Mouse (Mus musculus) MEL (cell line): Measurements from ENCODE around the gene Hba-x. TPM values are rescaled to one million over a fixed set of nuclear protein-coding genes. Genes with fewer than 3 reads are reported as not detected.

Experiments
- DNase-seq: peaks from one replicate; pipeline ENCODE4 v3.0.0; 2011; ENCODE audit warnings: low read depth, low spot score
- H3K27ac ChIP-seq: 2 replicates; pipeline ENCODE4 v1.5.1; 2012; ENCODE audit warnings: low read depth, mild to moderate bottlenecking, control low read depth, low read length, moderate library complexity; ENCODE audit not compliant: control insufficient read depth
- H3K27me3 ChIP-seq, 2 experiments: fragments of 150-350 bp in 1 of 2; sonication (generic) in 1 of 2; 2 replicates each; pipeline ENCODE4 v1.6.1; 2012; ENCODE audit warnings: low read length in 2 of 2, mild to moderate bottlenecking in 2 of 2, improper control_type of control experiment in 1 of 2, moderate library complexity in 1 of 2; ENCODE audit not compliant: insufficient read depth in 2 of 2, control insufficient read depth in 1 of 2
- H3K36me3 ChIP-seq, 2 experiments: 2 replicates each; pipeline ENCODE4 v1.6.1; 2012 to 2014; ENCODE audit warnings: low read length in 2 of 2, improper control_type of control experiment in 1 of 2, inconsistent platforms in 1 of 2, mild to moderate bottlenecking in 1 of 2; ENCODE audit not compliant: insufficient read depth in 2 of 2, control insufficient read depth in 1 of 2
- H3K4me1 ChIP-seq, 2 experiments: fragments of 150-350 bp in 1 of 2; sonication (generic) in 1 of 2; 2 replicates each; pipeline ENCODE4 v1.6.1; 2012; ENCODE audit warnings: low read length in 2 of 2, improper control_type of control experiment in 1 of 2, mild to moderate bottlenecking in 1 of 2; ENCODE audit not compliant: insufficient read depth in 2 of 2, control insufficient read depth in 1 of 2
- H3K4me3 ChIP-seq, 2 experiments: fragments of 150-350 bp in 1 of 2; sonication (generic) in 1 of 2; 2 replicates each; pipeline ENCODE4 v1.5.1; 2012; ENCODE audit warnings: low read depth in 2 of 2, low read length in 2 of 2, mild to moderate bottlenecking in 2 of 2, moderate library complexity in 2 of 2, control low read depth in 1 of 2, improper control_type of control experiment in 1 of 2; ENCODE audit not compliant: control insufficient read depth in 1 of 2, insufficient read depth in 1 of 2
- H3K79me2 ChIP-seq: 2 replicates; pipeline ENCODE4 v1.6.1; 2012; ENCODE audit warnings: mild to moderate bottlenecking, low read length, moderate library complexity; ENCODE audit not compliant: control insufficient read depth, poor library complexity, insufficient read depth
- H3K9ac ChIP-seq: 2 replicates; pipeline ENCODE4 v1.6.1; 2012; ENCODE audit warnings: low read depth, mild to moderate bottlenecking, control low read depth, low read length, moderate library complexity; ENCODE audit not compliant: control insufficient read depth, poor library complexity, severe bottlenecking
- H3K9me3 ChIP-seq: fragments of 150-350 bp; sonication (generic); replicated peaks from 2 replicates; pipeline ENCODE4 v1.6.1; 2012; ENCODE audit warnings: mild to moderate bottlenecking, low read length, improper control_type of control experiment, moderate library complexity; ENCODE audit not compliant: insufficient read depth
- BHLHE40 ChIP-seq: IDR thresholded peaks from 2 replicates; pipeline ENCODE4 v1.6.1; 2012; ENCODE audit warnings: low read depth, mild to moderate bottlenecking, inconsistent platforms, low read length, improper control_type of control experiment, borderline replicate concordance
- CHD1 ChIP-seq: IDR thresholded peaks from 2 replicates; pipeline ENCODE4 v1.6.1; 2012; ENCODE audit warnings: low read depth, mild to moderate bottlenecking, inconsistent platforms, low read length, improper control_type of control experiment
- CHD2 ChIP-seq: IDR thresholded peaks from 2 replicates; pipeline ENCODE4 v1.6.1; 2011; ENCODE audit warnings: low read length, improper control_type of control experiment
- CTCF ChIP-seq, 3 experiments: IDR thresholded peaks in 2 of 3; conservative IDR thresholded peaks in 1 of 3; 2 replicates each; pipeline ENCODE4 v1.5.1; 2011 to 2012; ENCODE audit warnings: low read length in 3 of 3, low read depth in 2 of 3, mild to moderate bottlenecking in 2 of 3, improper control_type of control experiment in 1 of 3, inconsistent platforms in 1 of 3, mixed read lengths in 1 of 3, moderate library complexity in 1 of 3; ENCODE audit not compliant: control insufficient read depth in 1 of 3, insufficient read depth in 1 of 3, poor library complexity in 1 of 3, severe bottlenecking in 1 of 3
- MAZ ChIP-seq: IDR thresholded peaks from 2 replicates; pipeline ENCODE4 v1.6.1; 2012; ENCODE audit warnings: low read depth, mild to moderate bottlenecking, inconsistent platforms, low read length, improper control_type of control experiment
- MEF2A ChIP-seq: IDR thresholded peaks from 2 replicates; pipeline ENCODE4 v1.6.1; 2014; ENCODE audit warnings: low read depth, mild to moderate bottlenecking, inconsistent platforms, low read length, improper control_type of control experiment; ENCODE audit not compliant: poor library complexity, insufficient replicate concordance, severe bottlenecking; ENCODE audit errors: extremely low read depth
- MYC ChIP-seq: IDR thresholded peaks from 2 replicates; pipeline ENCODE4 v1.6.1; 2011; ENCODE audit warnings: low read depth, mild to moderate bottlenecking, low read length, improper control_type of control experiment, moderate library complexity
- NRF1 ChIP-seq: IDR thresholded peaks from 2 replicates; pipeline ENCODE4 v1.6.1; 2014; ENCODE audit warnings: low read depth, mild to moderate bottlenecking, inconsistent platforms, low read length, improper control_type of control experiment, moderate library complexity; ENCODE audit not compliant: poor library complexity, insufficient read depth, severe bottlenecking
- RCOR1 ChIP-seq: IDR thresholded peaks from 2 replicates; pipeline ENCODE4 v1.6.1; 2012; ENCODE audit warnings: low read depth, mild to moderate bottlenecking, inconsistent platforms, low read length, improper control_type of control experiment
- TBP ChIP-seq: IDR thresholded peaks from 2 replicates; pipeline ENCODE4 v1.8.0; 2011; ENCODE audit warnings: low read depth, low read length, improper control_type of control experiment
- TCF12 ChIP-seq: IDR thresholded peaks from 2 replicates; pipeline ENCODE4 v1.6.1; 2014; ENCODE audit warnings: low read depth, mild to moderate bottlenecking, inconsistent platforms, low read length, improper control_type of control experiment, moderate library complexity
- UBTF ChIP-seq: IDR thresholded peaks from 2 replicates; pipeline ENCODE4 v1.6.1; 2012; ENCODE audit warnings: low read depth, mild to moderate bottlenecking, inconsistent platforms, low read length, improper control_type of control experiment, moderate library complexity, borderline replicate concordance; ENCODE audit not compliant: insufficient read depth
- ZKSCAN1 ChIP-seq: IDR thresholded peaks from 2 replicates; pipeline ENCODE4 v1.6.1; 2012; ENCODE audit warnings: low read depth, mild to moderate bottlenecking, inconsistent platforms, low read length, improper control_type of control experiment, moderate library complexity
- ZMIZ1 ChIP-seq: IDR thresholded peaks from 2 replicates; pipeline ENCODE4 v1.6.1; 2012; ENCODE audit warnings: low read depth, mild to moderate bottlenecking, inconsistent platforms, low read length, improper control_type of control experiment, moderate library complexity
- ZNF384 ChIP-seq: IDR thresholded peaks from 2 replicates; pipeline ENCODE4 v1.6.1; 2012; ENCODE audit warnings: low read depth, mild to moderate bottlenecking, inconsistent platforms, low read length, improper control_type of control experiment
- polyA plus RNA-seq, 2 experiments: library from polyadenylated mRNA; stranded (reverse) in 1 of 2; unstranded in 1 of 2; fragments of >175 nt in 1 of 2; fragments of >200 nt in 1 of 2; gene quantifications; 2 replicates each; pipeline versions ENCODE4 v1.2.1 to v1.2.4; 2012; ENCODE audit warnings: low replicate concordance in 2 of 2, low read depth in 1 of 2; ENCODE audit not compliant: insufficient read length in 2 of 2, insufficient read depth in 1 of 2, missing spikeins in 1 of 2
- total RNA-seq: library from RNA; depleted of rRNA; stranded (reverse); fragments of 300-350 nt; gene quantifications from 2 replicates; pipeline ENCODE4 v1.2.3, GENCODE M21; 2012

Gene Hba-x
- total and polyA plus RNA-seq, 3 experiments = 0.13 TPM; not detected in 2

DNA sequence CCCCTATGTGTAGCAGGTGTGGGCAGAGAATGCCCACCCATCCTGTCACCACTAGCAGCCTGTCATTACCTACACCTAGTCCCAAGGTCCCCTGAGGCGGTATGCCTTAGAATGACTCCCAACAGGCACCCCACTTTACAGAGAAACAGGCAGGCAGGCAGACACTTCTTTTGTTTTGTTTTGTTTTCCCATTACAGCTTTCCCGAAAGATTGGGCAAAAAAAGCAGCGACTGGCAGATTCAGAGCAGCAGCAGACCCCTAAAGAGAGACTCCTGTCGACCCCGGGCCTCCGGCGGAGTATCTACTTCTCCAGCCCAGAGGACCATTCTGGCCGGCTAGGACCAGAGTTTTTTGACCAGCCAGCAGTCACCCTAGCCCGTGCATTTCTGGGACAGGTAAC is 48.6 kb upstream of the Hba-x start:
- H3K9ac ChIP-seq = no peak overlapping the region
- peaks cover 9% of the 10 kb centered on the region for H3K79me2 ChIP-seq
- DNase-seq = no peak
- no peaks in the 10 kb centered on the region for H3K9me3 ChIP-seq
- H3K36me3 ChIP-seq = peaks cover 0 to 22% of the 10 kb centered on the region in 2 experiments; a peak in 2 of 4 replicates
- peaks cover 1 to 3% of the 10 kb centered on the region in 2 experiments; a peak in 2 of 4 replicates for H3K27me3 ChIP-seq
- no peak overlapping the region for H3K4me3 ChIP-seq
- peaks cover 14 to 39% of the 10 kb centered on the region in 2 experiments for H3K4me1 ChIP-seq
- TF ChIP-seq ZNF384 (no peak), RCOR1 (no peak), UBTF (no peak), TCF12 (no peak), NRF1 (no peak), MEF2A (no peak)
- H3K27ac ChIP-seq = no peak overlapping the region

DNA sequence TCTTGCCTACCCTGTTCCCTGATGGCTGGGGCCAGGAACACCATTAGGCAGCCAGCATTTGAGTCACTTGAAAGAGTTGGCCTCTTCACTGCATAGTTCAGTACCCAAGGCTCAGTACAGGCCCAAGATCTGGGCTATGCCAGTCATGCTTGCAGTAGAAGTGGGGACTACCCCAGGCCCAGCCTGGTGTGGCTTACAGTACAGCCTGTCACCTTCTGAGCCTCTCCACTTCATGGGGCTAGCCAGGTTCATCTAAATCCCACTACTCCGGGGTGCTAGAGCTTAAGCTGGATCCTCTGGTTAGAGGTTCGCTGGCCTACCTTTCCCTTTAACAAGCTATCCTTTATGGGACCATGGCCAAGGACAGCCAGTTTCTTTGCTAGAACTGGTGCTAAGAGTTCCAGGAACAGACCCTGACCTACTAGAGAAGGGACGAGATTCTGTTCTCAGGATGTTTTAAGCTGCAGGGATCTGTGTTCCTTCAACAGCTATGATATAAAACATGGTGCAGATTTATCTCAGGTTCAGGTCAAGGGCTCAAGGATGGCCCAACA is 47.8 kb upstream of the Hba-x start:
- Histone ChIP-seq H3K4me1 (peaks cover 14 to 39% of the 10 kb centered on the region in 2 experiments), H3K36me3 (peaks cover 0 to 22% of the 10 kb centered on the region in 2 experiments; a peak in 3 of 4 replicates), H3K27ac (no peak overlapping the region)

DNA sequence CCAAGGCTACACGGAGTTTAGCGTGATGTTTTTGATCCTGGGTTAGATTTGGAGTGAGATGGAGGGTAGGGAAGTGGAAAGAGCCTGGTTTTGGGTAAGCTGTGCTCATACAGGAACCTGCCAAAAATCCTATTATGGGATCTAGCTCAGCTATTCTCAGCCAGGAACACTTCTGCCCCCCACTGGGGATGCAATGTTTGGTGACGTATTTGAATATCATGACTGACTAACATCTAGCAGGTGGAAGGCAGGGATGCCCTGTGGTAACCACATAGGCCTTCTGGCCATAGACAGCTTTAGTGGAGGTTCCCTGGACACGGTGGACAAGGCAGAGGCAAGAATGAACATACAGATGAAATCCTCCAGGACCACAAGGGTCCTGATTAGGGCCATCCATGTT is 46.0 kb upstream of the Hba-x start:
- peaks cover 0 to 19% of the 10 kb centered on the region in 2 experiments; a peak in 3 of 4 replicates for H3K36me3 ChIP-seq
- no peak for DNase-seq
- no peaks in the 10 kb centered on the region for H3K9me3 ChIP-seq
- no peaks in the 10 kb centered on the region for H3K27me3 ChIP-seq
- H3K9ac ChIP-seq = no peak overlapping the region
- peaks cover 12 to 30% of the 10 kb centered on the region in 2 experiments for H3K4me1 ChIP-seq
- H3K27ac ChIP-seq = no peak overlapping the region
- peaks cover 9% of the 10 kb centered on the region for H3K79me2 ChIP-seq
- TF ChIP-seq CTCF (IDR thresholded peaks at IDR 0.05 in 2 of 3, conservative IDR thresholded peaks at IDR 0.05 in 1 of 3; ENCODE audit: control insufficient read depth in 1 of 3, insufficient read depth in 1 of 3, low read depth in 2 of 3, low read length in 3 of 3, poor library complexity in 1 of 3, severe bottlenecking in 1 of 3) (peak in 1 of 3 experiments; percentile 3; a peak in 1 of 6 replicates), MEF2A (no peak)
- H3K4me3 ChIP-seq = no peak overlapping the region

More for the DNA sequence above, 47.8 kb upstream of the Hba-x start:
- no peak overlapping the region for H3K4me3 ChIP-seq
- DNase-seq = no peak
- no peaks in the 10 kb centered on the region for H3K9me3 ChIP-seq
- no peak overlapping the region for H3K9ac ChIP-seq
- peaks cover 9% of the 10 kb centered on the region for H3K79me2 ChIP-seq
- TF ChIP-seq CHD1 (no peak), ZMIZ1 (no peak), TBP (no peak), NRF1 (no peak), MYC (no peak), BHLHE40 (no peak), MAZ (no peak), ZKSCAN1 (no peak), CHD2 (no peak)
- peaks cover 0 to 1% of the 10 kb centered on the region in 2 experiments; a peak in 1 of 4 replicates for H3K27me3 ChIP-seq
